Mouse (Mus musculus) ES-Bruce4 (cell line): ENCODE measurements around the gene Il2ra. TPM values are rescaled to one million over a fixed set of nuclear protein-coding genes. Genes with fewer than 3 reads are reported as not detected.

Experiments used
- H3K27ac ChIP-seq: 2 replicates; pipeline ENCODE4 v1.5.1; 2012; ENCODE audit warnings: low read length, inconsistent platforms; ENCODE audit not compliant: insufficient read depth
- H3K27me3 ChIP-seq: 2 replicates; pipeline ENCODE4 v1.6.1; 2012; ENCODE audit warnings: mild to moderate bottlenecking, low read length, inconsistent platforms; ENCODE audit not compliant: control insufficient read depth, poor library complexity, insufficient read depth, severe bottlenecking
- H3K36me3 ChIP-seq: 2 replicates; pipeline ENCODE4 v1.6.1; 2012; ENCODE audit warnings: inconsistent platforms, mild to moderate bottlenecking, low read length, moderate library complexity; ENCODE audit not compliant: control insufficient read depth, poor library complexity, insufficient read depth, severe bottlenecking
- H3K4me1 ChIP-seq: one replicate; pipeline ENCODE4 v1.8.1; 2011; ENCODE audit warnings: low read length; ENCODE audit not compliant: control insufficient read depth, insufficient read depth
- H3K4me3 ChIP-seq: 2 replicates; pipeline ENCODE4 v1.5.1; 2011; ENCODE audit warnings: low read depth, mild to moderate bottlenecking, low read length
- H3K9ac ChIP-seq: 2 replicates; pipeline ENCODE4 v1.6.1; 2012; ENCODE audit warnings: low read depth, mild to moderate bottlenecking, inconsistent platforms; ENCODE audit not compliant: poor library complexity, severe bottlenecking
- H3K9me3 ChIP-seq: replicated peaks from 2 replicates; pipeline ENCODE4 v1.6.1; 2012; ENCODE audit warnings: mild to moderate bottlenecking, low read length, inconsistent platforms; ENCODE audit not compliant: control insufficient read depth, poor library complexity, insufficient read depth, severe bottlenecking
- CTCF ChIP-seq: IDR thresholded peaks from one replicate; pipeline ENCODE4 v1.8.1; 2011; ENCODE audit warnings: low read depth, low read length
- EP300 ChIP-seq: IDR thresholded peaks from 2 replicates; pipeline ENCODE4 v1.6.1; 2011; ENCODE audit warnings: low read depth, low read length; ENCODE audit not compliant: insufficient read depth
- POLR2A ChIP-seq: IDR thresholded peaks from one replicate; pipeline ENCODE4 v1.8.1; 2011; ENCODE audit warnings: low read length; ENCODE audit not compliant: insufficient read depth
- polyA plus RNA-seq: library from polyadenylated mRNA; stranded (reverse); fragments of >200 nt; gene quantifications from 2 replicates; pipeline ENCODE4 v1.2.4, GENCODE M21; 2011; ENCODE audit warnings: low read depth; ENCODE audit not compliant: missing spikeins, insufficient read depth, insufficient read length

Il2ra gene
- polyA plus RNA-seq, 1 experiment, result not detected

DNA sequence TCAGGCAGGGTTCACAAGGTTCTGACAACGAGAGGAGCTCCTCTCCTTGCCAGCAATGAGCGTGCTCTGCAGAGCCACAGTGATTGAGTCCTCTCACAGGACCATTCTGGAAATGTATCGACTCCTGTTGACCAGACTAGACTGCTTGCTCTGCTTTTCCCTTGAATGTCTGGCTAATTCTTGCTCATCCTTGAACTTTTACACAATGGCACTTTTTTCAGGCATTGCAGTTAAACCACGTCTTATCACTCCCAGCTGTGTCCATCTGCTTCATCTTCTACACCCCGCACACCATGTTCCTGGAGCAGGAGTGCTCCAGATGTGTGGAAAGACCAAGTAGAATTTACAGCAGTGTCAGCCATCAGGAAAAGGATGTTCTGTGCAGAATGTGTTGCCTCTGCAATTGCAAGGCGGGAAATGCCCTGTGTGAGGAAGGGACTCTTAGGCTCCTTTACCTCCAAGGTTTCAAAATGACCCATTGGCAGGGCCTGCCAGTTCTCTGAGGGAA is 69.9 kb downstream of the Il2ra start:
- peaks cover 2% of the 10 kb centered on the region; the same call in 1 of the 2 replicates for H3K27me3 ChIP-seq
- no peaks in the 10 kb centered on the region for H3K4me1 ChIP-seq
- no peak overlapping the region for H3K4me3 ChIP-seq
- no peak overlapping the region for H3K27ac ChIP-seq
- H3K9ac ChIP-seq, result no peak overlapping the region
- TF ChIP-seq POLR2A (no peak), CTCF (no peak), EP300 (no peak)
- no peaks in the 10 kb centered on the region for H3K9me3 ChIP-seq
- no peaks in the 10 kb centered on the region for H3K36me3 ChIP-seq

DNA sequence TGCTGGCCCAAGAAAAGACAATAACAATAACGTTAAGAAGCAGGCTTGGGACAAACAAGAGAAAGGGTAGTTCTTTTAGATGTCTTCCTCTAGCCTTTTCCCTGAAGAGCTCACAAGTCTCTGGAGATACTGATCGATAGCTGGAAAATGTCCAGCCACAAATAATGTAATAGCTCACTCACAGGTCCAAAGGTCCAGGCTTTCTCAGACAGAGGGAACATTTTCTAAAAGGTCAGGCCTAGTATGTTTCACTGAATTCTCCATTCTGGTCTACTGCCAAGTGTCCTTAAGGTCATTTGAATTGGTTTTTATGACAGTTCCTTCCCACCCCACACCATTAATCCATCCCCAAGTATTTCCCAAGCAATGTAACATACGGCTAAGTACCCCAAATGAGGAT is 70.4 kb downstream of the Il2ra start:
- Histone ChIP-seq H3K27me3 (no peaks in the 10 kb centered on the region), H3K4me1 (no peaks in the 10 kb centered on the region), H3K9me3 (no peaks in the 10 kb centered on the region), H3K9ac (no peak overlapping the region), H3K36me3 (no peaks in the 10 kb centered on the region), H3K4me3 (no peak overlapping the region), H3K27ac (no peak overlapping the region)
- TF ChIP-seq POLR2A, result no peak
- TF ChIP-seq CTCF, result no peak
- TF ChIP-seq EP300, result no peak

DNA sequence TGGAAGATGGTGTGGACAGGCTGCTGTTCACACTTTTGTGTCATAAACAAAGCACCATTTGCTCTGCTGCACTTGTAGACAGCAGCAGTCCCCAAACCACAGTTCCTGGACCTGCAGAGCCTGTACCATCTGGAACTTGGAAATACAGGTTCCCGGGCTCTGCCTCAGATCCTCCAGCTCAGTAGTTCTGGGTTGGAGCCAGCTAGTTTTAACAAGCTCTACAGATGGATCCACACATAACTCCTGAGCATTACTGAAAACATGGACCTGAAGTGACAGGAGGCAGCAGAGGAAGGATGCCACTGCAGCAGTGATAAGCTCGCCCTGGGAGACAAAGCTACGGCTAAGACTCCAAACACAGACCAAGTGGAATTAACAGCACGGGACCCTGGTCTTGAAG is 71.9 kb downstream of the Il2ra start:
- H3K9ac ChIP-seq, result no peak overlapping the region
- TF ChIP-seq EP300 (no peak), POLR2A (no peak), CTCF (no peak)
- H3K4me3 ChIP-seq, result no peak overlapping the region
- no peaks in the 10 kb centered on the region for H3K36me3 ChIP-seq
- no peaks in the 10 kb centered on the region for H3K4me1 ChIP-seq
- no peaks in the 10 kb centered on the region for H3K27me3 ChIP-seq
- H3K9me3 ChIP-seq, result no peaks in the 10 kb centered on the region
- H3K27ac ChIP-seq, result no peak overlapping the region

DNA sequence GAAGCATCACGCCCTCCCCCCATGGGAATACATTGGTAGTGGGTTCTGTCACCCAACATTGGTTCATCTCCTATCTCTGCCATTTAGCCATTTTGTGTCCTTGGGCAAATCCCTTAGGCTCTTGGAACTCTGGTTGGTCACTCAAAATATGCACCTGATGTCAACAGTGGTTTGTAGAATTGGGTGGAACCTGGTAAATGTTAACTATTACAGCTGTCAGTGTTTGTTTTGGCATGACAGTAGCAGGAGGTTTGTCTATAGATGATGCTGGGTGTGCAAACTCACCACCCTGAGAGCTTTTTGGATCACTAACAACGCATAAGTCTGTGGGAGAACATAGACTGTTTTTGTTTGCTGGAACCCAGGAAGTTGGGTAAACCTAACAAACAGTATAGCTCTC is 76.0 kb downstream of the Il2ra start:
- no peak for TF ChIP-seq EP300
- no peak for TF ChIP-seq POLR2A
- no peak for TF ChIP-seq CTCF
- Histone ChIP-seq H3K27me3 (no peaks in the 10 kb centered on the region), H3K9ac (no peak overlapping the region), H3K36me3 (no peaks in the 10 kb centered on the region), H3K27ac (no peak overlapping the region), H3K4me3 (no peak overlapping the region), H3K4me1 (no peaks in the 10 kb centered on the region), H3K9me3 (no peaks in the 10 kb centered on the region)

DNA sequence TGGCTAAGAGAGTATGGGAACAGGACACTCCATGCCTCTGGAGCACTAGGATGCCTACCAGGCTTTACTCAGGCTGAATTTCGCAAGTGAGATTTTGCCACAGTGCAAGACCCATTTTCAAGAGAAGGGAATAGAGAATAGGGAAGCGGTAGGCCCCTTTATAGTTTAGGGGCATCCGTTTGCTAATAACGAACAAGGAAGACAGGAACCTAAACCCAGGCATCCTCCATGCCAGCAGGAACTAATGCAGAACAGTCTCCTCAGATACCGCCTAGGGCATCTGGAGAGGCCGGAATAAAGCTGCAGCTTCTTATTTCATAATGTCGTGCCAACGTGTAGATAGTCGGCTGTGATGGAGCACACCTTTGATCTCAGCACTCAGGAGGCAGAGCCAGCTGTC is 80.0 kb downstream of the Il2ra start:
- H3K27me3 ChIP-seq, result no peaks in the 10 kb centered on the region
- H3K4me1 ChIP-seq, result no peaks in the 10 kb centered on the region
- no peak overlapping the region for H3K27ac ChIP-seq
- TF ChIP-seq CTCF (no peak), POLR2A (no peak), EP300 (no peak)
- no peaks in the 10 kb centered on the region for H3K9me3 ChIP-seq
- no peak overlapping the region for H3K9ac ChIP-seq
- H3K4me3 ChIP-seq, result no peak overlapping the region
- H3K36me3 ChIP-seq, result no peaks in the 10 kb centered on the region

DNA sequence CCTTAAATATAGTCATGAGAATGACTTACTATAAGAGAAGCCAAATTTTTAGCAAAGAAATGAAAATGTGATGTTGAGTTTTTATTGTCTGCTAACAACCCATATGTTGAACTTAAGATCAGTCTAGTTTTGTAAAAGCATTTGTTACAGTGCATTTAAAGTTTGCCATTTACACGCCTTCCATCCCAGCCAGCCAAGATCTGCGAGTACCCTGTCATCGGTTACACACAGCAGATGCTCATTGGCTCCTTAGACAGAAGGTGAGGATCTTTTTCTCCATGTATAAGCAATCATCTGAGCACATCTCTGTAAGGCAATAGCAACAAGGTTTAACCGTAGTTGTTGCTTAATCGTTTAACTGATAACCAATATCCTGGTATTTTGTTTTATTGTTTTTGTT is 85.0 kb downstream of the Il2ra start:
- no peak for TF ChIP-seq EP300
- no peak for TF ChIP-seq CTCF
- no peak for TF ChIP-seq POLR2A

More for the DNA sequence above, 85.0 kb downstream of the Il2ra start:
- no peak overlapping the region for H3K27ac ChIP-seq
- H3K36me3 ChIP-seq, result no peaks in the 10 kb centered on the region
- H3K9me3 ChIP-seq, result no peaks in the 10 kb centered on the region
- no peak overlapping the region for H3K9ac ChIP-seq
- H3K4me1 ChIP-seq, result no peaks in the 10 kb centered on the region
- no peaks in the 10 kb centered on the region for H3K27me3 ChIP-seq
- no peak overlapping the region for H3K4me3 ChIP-seq
